Mouse (Mus musculus) G1E (cell line): ENCODE measurements at regions not wholly inside any gene's neighbourhood (a gene's known extent, or its start where the extent isn't known, plus 50 kb on each side); places are given as distances from the start of the nearest gene placed in this dataset.

ENCODE experiments used
- CTCF ChIP-seq: IDR thresholded peaks from 2 replicates; pipeline ENCODE4 v1.5.1; 2012; ENCODE audit warnings: low read depth, low read length, inconsistent platforms, mixed read lengths
- GATA1 ChIP-seq: IDR thresholded peaks from 2 replicates; pipeline ENCODE4 v1.6.1; 2012; ENCODE audit warnings: borderline replicate concordance, low read length, inconsistent platforms, mixed read lengths
- POLR2AphosphoS5 ChIP-seq: IDR thresholded peaks from 2 replicates; pipeline ENCODE4 v1.6.1; 2012; ENCODE audit warnings: low read depth, low read length, inconsistent platforms; ENCODE audit not compliant: insufficient replicate concordance
- TAL1 ChIP-seq: conservative IDR thresholded peaks from 2 replicates; pipeline ENCODE4 v1.6.1; 2012; ENCODE audit warnings: low read depth, low read length, inconsistent platforms, mixed read lengths

DNA sequence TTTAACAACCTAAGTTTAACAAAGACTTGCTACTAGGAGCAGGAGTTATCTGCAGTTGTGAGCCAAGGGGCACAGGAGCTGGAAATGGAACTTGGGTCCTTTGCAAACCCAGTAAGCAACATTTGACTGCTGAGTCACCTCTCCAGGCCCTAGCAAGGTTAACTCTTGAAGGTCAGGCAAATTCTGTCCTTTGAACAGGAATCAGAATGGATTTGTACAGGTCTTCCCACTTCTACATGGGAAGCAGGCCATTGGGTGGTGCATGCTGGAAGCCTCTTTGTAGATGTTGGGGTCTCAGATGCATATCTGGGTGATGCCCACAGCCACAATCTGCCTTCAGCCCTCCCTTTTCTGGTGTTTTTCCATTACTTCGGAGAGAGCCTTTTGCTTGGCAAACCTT is 255.3 kb downstream of the Icos start:
- TF ChIP-seq CTCF (no peak), TAL1 (no peak), GATA1 (no peak), POLR2AphosphoS5 (no peak)
